Mouse (Mus musculus) thymus, postnatal 25 days (tissue): ENCODE measurements around the gene Tmem189.

Source experiments
- DNase-seq: peaks from one replicate; pipeline ENCODE4 v3.0.0; 2022

Tmem189 gene

GRCm38 (mm10) chr2:167689501-167690218 is at the start of gene Tmem189:
Gene Tmem189 (minus strand): TSS chr2:167689822.
- peak; percentile 62 for DNase-seq

DNA sequence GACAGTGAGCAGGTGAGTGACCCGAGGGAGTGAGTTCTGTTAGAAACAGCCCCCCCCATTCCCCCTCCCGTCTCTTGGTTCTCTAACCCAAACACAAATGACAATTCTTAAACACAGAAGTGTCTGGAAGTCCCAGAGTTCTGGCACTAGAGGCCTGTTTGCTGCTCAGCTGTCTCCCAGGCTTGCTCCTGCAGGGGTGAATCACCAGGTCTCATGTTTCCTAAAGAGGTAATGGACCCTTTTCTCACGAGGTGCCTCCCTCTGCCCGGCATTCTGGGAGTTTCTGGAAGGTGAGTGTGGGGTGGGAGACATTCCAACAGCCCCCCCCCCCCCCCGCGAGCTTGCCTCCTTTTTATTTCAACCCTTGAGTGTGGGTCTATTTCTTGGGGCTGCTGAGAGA is 49.4 kb upstream of the Tmem189 start:
- no peak for DNase-seq

DNA sequence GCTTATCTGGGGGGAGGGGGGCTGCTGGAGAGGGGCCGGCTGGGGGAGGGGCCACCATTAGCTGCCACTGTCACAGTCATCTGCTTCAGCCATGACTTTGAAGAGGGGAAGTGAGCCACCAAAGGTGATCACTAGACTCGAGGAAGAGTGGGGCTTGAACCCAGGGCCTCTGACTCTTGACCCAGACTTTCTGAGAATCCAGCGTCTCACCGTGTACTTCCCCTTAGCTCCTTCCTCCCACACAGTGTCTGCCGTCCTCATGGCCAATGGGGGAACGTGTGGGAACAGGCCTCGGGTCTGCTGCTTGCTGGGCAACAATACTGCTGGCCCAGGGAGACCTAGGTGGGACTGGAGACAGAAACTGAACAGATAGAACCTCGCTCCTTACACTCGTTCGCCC is 45.2 kb upstream of the Tmem189 start:
- DNase-seq, result no peak

DNA sequence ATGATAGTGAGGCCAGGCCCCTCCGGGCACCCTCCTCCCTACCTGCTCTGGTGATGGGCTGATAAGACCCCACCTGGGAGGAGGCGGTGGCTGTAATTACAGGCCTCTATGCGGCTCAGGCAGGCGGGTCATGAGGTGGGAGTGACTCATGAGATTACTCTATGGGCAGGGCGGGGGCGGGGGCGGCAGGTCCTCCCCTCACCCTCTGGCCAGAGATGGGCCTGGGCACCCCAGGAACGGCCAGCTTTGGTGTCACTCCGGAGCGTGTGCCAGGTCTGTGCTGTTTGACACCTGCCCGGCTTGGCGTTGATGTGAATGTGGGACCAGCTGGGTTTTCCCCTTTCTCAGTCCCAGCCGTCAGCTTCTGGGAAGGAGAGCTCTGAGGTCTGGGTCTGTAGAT is 41.5 kb upstream of the Tmem189 start:
- no peak for DNase-seq

GRCm38 (mm10) chr2:167730036-167730435 is 40.4 kb upstream of the Tmem189 start:
- DNase-seq, result no peak

GRCm38 (mm10) chr2:167727161-167727560 is 37.5 kb upstream of the Tmem189 start:
- DNase-seq, result no peak

- no peak for DNase-seq
These were observed 36.3 kb upstream of the Tmem189 start for GRCm38 (mm10) chr2:167725879-167726278.

GRCm38 (mm10) chr2:167723589-167724206 is 34.1 kb upstream of the Tmem189 start:
- DNase-seq, result peak; percentile 40

- DNase-seq, result no peak
These were observed 32.9 kb upstream of the Tmem189 start for GRCm38 (mm10) chr2:167722538-167722937.

- DNase-seq, result no peak
These were observed 31.7 kb upstream of the Tmem189 start for GRCm38 (mm10) chr2:167721159-167721882.

- no peak for DNase-seq
These were observed 29.9 kb upstream of the Tmem189 start for GRCm38 (mm10) chr2:167719520-167719919.

- no peak for DNase-seq
These were observed 27.6 kb upstream of the Tmem189 start for GRCm38 (mm10) chr2:167717208-167717607.

GRCm38 (mm10) chr2:167715008-167715407 is 25.4 kb upstream of the Tmem189 start:
- DNase-seq, result no peak

GRCm38 (mm10) chr2:167714298-167714697 is 24.7 kb upstream of the Tmem189 start:
- DNase-seq, result no peak

DNA sequence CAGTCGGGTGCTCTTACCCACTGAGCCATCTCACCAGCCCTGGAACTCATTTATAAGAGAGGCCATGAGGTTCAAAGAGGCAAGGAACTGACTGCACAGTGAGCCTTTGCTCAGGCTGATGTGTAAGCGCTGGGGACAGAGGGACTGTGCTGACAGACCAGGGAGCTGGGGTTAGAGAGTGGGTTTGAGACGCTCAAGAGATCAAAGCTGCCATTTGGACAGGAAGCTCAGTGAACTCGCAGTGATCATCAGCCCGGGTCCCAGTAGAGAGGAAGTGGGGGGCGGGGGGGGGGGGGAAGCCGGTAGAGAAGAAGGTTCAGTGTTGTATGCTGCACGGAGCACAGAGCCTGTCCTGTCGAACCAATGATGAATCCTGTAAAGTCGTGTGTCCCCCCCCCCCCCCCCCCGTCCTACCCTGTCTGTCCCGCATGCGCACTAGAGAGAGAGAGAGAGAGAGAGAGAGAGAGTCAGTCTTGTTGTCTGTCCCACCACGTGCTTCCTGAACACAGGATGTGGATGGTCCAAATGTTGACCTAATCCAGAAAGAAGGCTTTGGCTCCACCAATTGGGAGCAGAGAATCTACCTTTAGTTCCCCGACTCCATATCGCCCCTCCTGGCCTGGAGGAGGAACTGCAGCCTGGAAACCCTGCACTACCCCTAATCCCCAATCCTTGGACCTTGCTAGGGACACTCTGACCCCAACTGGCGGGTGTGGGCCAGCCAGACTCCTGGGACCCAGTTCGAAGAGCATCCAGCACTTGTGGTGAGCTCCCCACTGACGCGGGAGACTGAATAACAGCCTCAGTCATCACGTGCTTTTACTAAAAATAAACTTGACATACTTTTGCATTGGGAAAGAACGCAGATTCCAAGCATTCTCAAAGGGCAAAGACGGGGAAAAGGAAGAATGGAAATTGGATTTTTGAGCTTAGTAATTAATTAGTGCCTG is 23.5 kb upstream of the Tmem189 start:
- DNase-seq, result peak; percentile 32

DNA sequence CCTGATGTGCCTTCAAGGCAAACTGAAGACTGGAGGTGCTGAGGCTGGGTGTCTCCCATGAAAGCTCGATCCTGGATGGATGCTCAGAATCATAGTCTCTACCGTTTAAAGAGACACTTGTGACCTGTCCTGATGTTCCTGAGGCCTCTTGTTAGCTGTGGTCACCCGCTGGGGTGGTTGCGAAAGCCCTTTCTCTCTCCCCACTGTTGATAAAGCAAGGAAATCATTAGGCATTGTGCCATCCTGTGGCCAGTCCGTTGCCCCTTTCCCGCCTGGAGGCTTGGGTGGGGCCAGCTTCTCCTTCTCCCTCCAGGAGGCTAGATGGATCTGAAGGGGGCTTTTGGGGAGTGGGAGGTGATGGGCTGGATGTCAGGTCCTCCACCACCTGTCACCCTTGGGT is 21.0 kb upstream of the Tmem189 start:
- no peak for DNase-seq

DNA sequence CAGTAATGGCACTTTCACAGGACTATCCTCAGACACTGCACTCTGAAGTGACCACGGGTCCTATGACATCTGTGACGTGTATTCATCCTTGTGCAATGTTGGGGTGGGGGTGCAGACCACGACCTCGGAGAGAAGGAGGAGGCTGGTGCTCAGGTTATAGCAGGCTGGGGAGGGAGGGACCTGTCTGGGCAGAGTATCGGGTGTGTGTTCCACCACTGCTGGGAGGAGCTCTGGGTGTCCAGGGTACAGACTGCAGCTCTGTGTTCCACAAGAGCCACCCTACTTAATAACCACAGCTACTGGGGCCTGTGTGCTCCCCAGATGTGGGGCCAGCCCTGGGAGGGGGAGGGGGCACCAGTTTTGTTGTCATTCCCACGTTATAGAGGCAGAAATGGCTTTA is 20.3 kb upstream of the Tmem189 start:
- no peak for DNase-seq

GRCm38 (mm10) chr2:167708373-167708772 is 18.8 kb upstream of the Tmem189 start:
- DNase-seq, result no peak

- DNase-seq, result no peak
These were observed 16.7 kb upstream of the Tmem189 start for GRCm38 (mm10) chr2:167706183-167706939.

- no peak for DNase-seq
These were observed 14.8 kb upstream of the Tmem189 start for GRCm38 (mm10) chr2:167704409-167704808.

DNA sequence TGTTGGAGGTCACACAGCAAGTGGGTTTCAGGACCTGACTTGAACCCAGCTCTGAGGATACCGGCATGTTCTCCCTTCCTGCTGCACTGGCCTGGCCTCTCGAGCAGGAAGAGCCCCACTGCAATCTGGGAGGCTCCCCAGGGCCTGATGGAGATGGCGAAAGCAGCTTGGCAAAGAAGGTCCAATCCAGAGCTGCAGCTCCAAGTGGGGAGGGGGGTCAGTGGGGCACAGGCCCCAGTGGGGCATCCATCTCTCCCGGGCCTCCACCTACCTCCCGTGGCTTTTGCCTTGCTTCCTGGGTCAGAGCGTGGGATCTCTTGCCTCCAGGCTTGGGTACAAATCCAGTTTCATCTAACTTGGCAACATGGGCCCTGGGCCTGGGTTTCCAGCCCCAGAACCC is 12.5 kb upstream of the Tmem189 start:
- DNase-seq, result no peak

- peak; percentile 28 for DNase-seq
These were observed 11.8 kb upstream of the Tmem189 start for GRCm38 (mm10) chr2:167701472-167701871.
